Mouse (Mus musculus): ENCODE results near the gene Btbd8.

DNA sequence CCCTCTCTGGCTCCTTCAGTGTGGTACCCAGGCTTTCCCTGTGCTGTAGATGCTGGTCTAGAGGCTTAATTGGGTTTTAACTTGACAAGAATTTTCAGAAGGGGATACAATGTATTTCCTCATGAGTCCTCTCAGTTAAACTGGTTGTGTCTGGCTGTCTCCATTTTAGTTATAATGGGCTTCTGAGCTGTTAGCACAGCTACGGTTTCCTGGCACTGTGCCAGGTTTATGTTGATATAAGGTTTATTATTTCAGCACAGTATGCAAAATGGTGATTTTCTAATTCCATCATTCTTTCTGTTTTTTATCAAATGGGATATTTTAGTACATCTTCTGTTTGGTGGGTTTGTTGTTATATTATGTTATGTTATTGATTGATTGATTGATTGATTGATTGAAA is 16.1 kb upstream of the Btbd8 start:
- TF ChIP-seq POLR2A (IDR thresholded peaks at IDR 0.05; ENCODE audit: insufficient read length, low read depth) = no peak
- no peak for TF ChIP-seq MYOG (IDR thresholded peaks at IDR 0.05; ENCODE audit: control insufficient read depth in 1 of 3, insufficient read depth in 1 of 3, insufficient read length in 2 of 3, low read depth in 2 of 3)
- TF ChIP-seq USF1 (IDR thresholded peaks at IDR 0.05; ENCODE audit: low read depth) = no peak
- no peak for TF ChIP-seq TCF12 (IDR thresholded peaks at IDR 0.05; ENCODE audit: insufficient read depth, poor library complexity, severe bottlenecking)
- TF ChIP-seq E2F4 (IDR thresholded peaks at IDR 0.05; ENCODE audit: insufficient read depth) = no peak
- no peak for TF ChIP-seq CEBPB (IDR thresholded peaks at IDR 0.05; ENCODE audit: insufficient read depth, poor library complexity, severe bottlenecking)
